Mouse (Mus musculus) liver, embryonic 15.5 days (tissue): ENCODE measurements around the gene Lpcat2. TPM values are rescaled to one million over a fixed set of nuclear protein-coding genes. Genes with fewer than 3 reads are reported as not detected.

ENCODE experiments used
- ATAC-seq: fragments of 200-750 bp; cut with Nextera tagmentation; 2 replicates; pipeline ENCODE4 v1.8.0; 2017; ENCODE audit warnings: moderate number of reproducible peaks, mild to moderate bottlenecking, moderate library complexity; ENCODE audit not compliant: insufficient read depth
- H3K27ac ChIP-seq: fragments of 300-500 bp; sonication (generic); replicated peaks from 2 replicates; pipeline ENCODE4 v1.5.1; 2015; ENCODE audit warnings: mild to moderate bottlenecking, inconsistent platforms
- H3K27me3 ChIP-seq: fragments of 300-500 bp; sonication (generic); 2 replicates; pipeline ENCODE4 v1.6.1; 2015; ENCODE audit warnings: mild to moderate bottlenecking, inconsistent platforms
- H3K36me3 ChIP-seq: fragments of 300-500 bp; sonication (generic); replicated peaks from 2 replicates; pipeline ENCODE4 v1.6.1; 2015; ENCODE audit warnings: moderate library complexity, mild to moderate bottlenecking, inconsistent platforms
- H3K4me1 ChIP-seq: fragments of 300-500 bp; sonication (generic); replicated peaks from 2 replicates; pipeline ENCODE4 v1.6.1; 2015; ENCODE audit warnings: inconsistent platforms
- H3K4me2 ChIP-seq: fragments of 300-500 bp; sonication (generic); 2 replicates; pipeline ENCODE4 v1.6.1; 2015; ENCODE audit warnings: moderate library complexity, mild to moderate bottlenecking, inconsistent platforms
- H3K4me3 ChIP-seq: fragments of 300-500 bp; sonication (generic); replicated peaks from 2 replicates; pipeline ENCODE4 v1.5.1; 2015; ENCODE audit warnings: mild to moderate bottlenecking, inconsistent platforms
- H3K9ac ChIP-seq: fragments of 300-500 bp; sonication (generic); 2 replicates; pipeline ENCODE4 v1.6.1; 2015; ENCODE audit warnings: moderate library complexity, mild to moderate bottlenecking, inconsistent platforms
- H3K9me3 ChIP-seq: fragments of 300-500 bp; sonication (generic); replicated peaks from 2 replicates; pipeline ENCODE4 v1.6.1; 2016; ENCODE audit warnings: inconsistent platforms
- WGBS: fragments of 180-500 bp; shearing (Covaris S2); methylation state at CpG from one replicate; pipeline ENCODE4 v1.1.7; 2015; ENCODE audit warnings: mixed read lengths; ENCODE audit not compliant: insufficient replicate concordance; 5-methylcytosine and 5-hydroxymethylcytosine counted together
- polyA plus RNA-seq: library from polyadenylated mRNA; unstranded; fragments of >200 nt; fragmentation: Nextera tagmentation; extraction: Ambion mirVana; gene quantifications from 2 replicates; pipeline ENCODE4 v1.2.1, GENCODE M21; 2015

The Lpcat2 gene
- polyA plus RNA-seq, 1 experiment from 2014 or later, result 4.5 TPM

GRCm38 (mm10) chr8:92916082-92916481, 60.9 kb downstream of the Lpcat2 start:
- no peak for ATAC-seq
- no peaks in the 10 kb centered on the region for H3K4me1 ChIP-seq
- H3K4me2 ChIP-seq, result no peak overlapping the region
- no peaks in the 10 kb centered on the region for H3K27me3 ChIP-seq
- H3K4me3 ChIP-seq, result no peak overlapping the region
- H3K9me3 ChIP-seq, result no peaks in the 10 kb centered on the region
- 51% methylated on average over 3 of the region's 3 CpGs for WGBS
- no peaks in the 10 kb centered on the region for H3K36me3 ChIP-seq
- H3K9ac ChIP-seq, result no peak overlapping the region
- no peak overlapping the region for H3K27ac ChIP-seq

- ATAC-seq, result no peak
- Histone ChIP-seq H3K36me3 (no peaks in the 10 kb centered on the region), H3K4me1 (no peaks in the 10 kb centered on the region), H3K9me3 (no peaks in the 10 kb centered on the region), H3K9ac (no peak overlapping the region), H3K4me3 (no peak overlapping the region), H3K4me2 (no peak overlapping the region), H3K27ac (no peak overlapping the region), H3K27me3 (no peaks in the 10 kb centered on the region)
- WGBS, result 71% methylated on average over 3 of the region's 3 CpGs
These were observed 66.6 kb downstream of the Lpcat2 start for GRCm38 (mm10) chr8:92921768-92922167.

- no peak overlapping the region for H3K9ac ChIP-seq
- H3K36me3 ChIP-seq, result no peaks in the 10 kb centered on the region
- H3K4me1 ChIP-seq, result no peaks in the 10 kb centered on the region
- H3K9me3 ChIP-seq, result no peaks in the 10 kb centered on the region
- no peak for ATAC-seq
- no peak overlapping the region for H3K4me2 ChIP-seq
- no peaks in the 10 kb centered on the region for H3K27me3 ChIP-seq
- WGBS, result 52% methylated on average over 4 of the region's 4 CpGs
- H3K27ac ChIP-seq, result no peak overlapping the region
- no peak overlapping the region for H3K4me3 ChIP-seq
These were observed 73.8 kb downstream of the Lpcat2 start for GRCm38 (mm10) chr8:92928986-92929385.

GRCm38 (mm10) chr8:92938056-92938455, 82.9 kb downstream of the Lpcat2 start:
- Histone ChIP-seq H3K4me2 (no peak overlapping the region), H3K9me3 (no peaks in the 10 kb centered on the region), H3K4me1 (no peaks in the 10 kb centered on the region), H3K27me3 (no peaks in the 10 kb centered on the region), H3K27ac (no peak overlapping the region), H3K4me3 (no peak overlapping the region), H3K36me3 (no peaks in the 10 kb centered on the region), H3K9ac (no peak overlapping the region)
- 49% methylated on average over 4 of the region's 4 CpGs for WGBS
- no peak for ATAC-seq

GRCm38 (mm10) chr8:92949071-92949470, 93.9 kb downstream of the Lpcat2 start:
- Histone ChIP-seq H3K27me3 (no peaks in the 10 kb centered on the region), H3K9me3 (no peaks in the 10 kb centered on the region), H3K36me3 (no peaks in the 10 kb centered on the region), H3K27ac (no peak overlapping the region), H3K4me2 (no peak overlapping the region), H3K4me1 (no peaks in the 10 kb centered on the region), H3K9ac (no peak overlapping the region), H3K4me3 (no peak overlapping the region)
- WGBS, result 16% methylated on average over 4 of the region's 4 CpGs
- no peak for ATAC-seq

GRCm38 (mm10) chr8:92950639-92951371, 95.7 kb downstream of the Lpcat2 start:
- Histone ChIP-seq H3K36me3 (no peaks in the 10 kb centered on the region), H3K27me3 (no peaks in the 10 kb centered on the region), H3K9me3 (no peaks in the 10 kb centered on the region), H3K27ac (no peak overlapping the region), H3K9ac (no peak overlapping the region), H3K4me1 (no peaks in the 10 kb centered on the region), H3K4me3 (no peak overlapping the region), H3K4me2 (no peak overlapping the region)
- no peak for ATAC-seq
- WGBS, result 62% methylated on average over 12 of the region's 12 CpGs

- 60% methylated on average over 5 of the region's 5 CpGs for WGBS
- Histone ChIP-seq H3K9me3 (no peaks in the 10 kb centered on the region), H3K4me3 (no peak overlapping the region), H3K36me3 (no peaks in the 10 kb centered on the region), H3K4me2 (no peak overlapping the region), H3K27ac (no peak overlapping the region), H3K9ac (no peak overlapping the region), H3K4me1 (no peaks in the 10 kb centered on the region), H3K27me3 (no peaks in the 10 kb centered on the region; the same call in 1 of the 2 replicates)
- no peak for ATAC-seq
These were observed 98.9 kb downstream of the Lpcat2 start for GRCm38 (mm10) chr8:92954044-92954443.

GRCm38 (mm10) chr8:92959779-92960178, 104.6 kb downstream of the Lpcat2 start, which contains the start of gene Slc6a2:
Slc6a2 (plus strand) TSS chr8:92960079.
- peaks cover 47% of the 10 kb centered on the region for H3K27me3 ChIP-seq
- no peak within 1 kb of the TSS for H3K4me3 ChIP-seq
- no peak for ATAC-seq
- H3K9me3 ChIP-seq, result no peaks in the 10 kb centered on the region
- no peak within 1 kb of the TSS for H3K4me2 ChIP-seq
- 36% methylated on average over 10 of the region's 10 CpGs for WGBS
- no peaks in the 10 kb centered on the region for H3K4me1 ChIP-seq
- H3K9ac ChIP-seq, result no peak within 1 kb of the TSS
- H3K27ac ChIP-seq, result no peak within 1 kb of the TSS
- H3K36me3 ChIP-seq, result no peaks in the 10 kb centered on the region

- H3K4me1 ChIP-seq, result no peaks in the 10 kb centered on the region
- 3% methylated on average over 42 of the region's 42 CpGs for WGBS
- H3K27me3 ChIP-seq, result peaks cover 47% of the 10 kb centered on the region
- H3K4me2 ChIP-seq, result no peak overlapping the region
- H3K9ac ChIP-seq, result no peak overlapping the region
- no peaks in the 10 kb centered on the region for H3K9me3 ChIP-seq
- no peak overlapping the region for H3K27ac ChIP-seq
- H3K4me3 ChIP-seq, result no peak overlapping the region
- H3K36me3 ChIP-seq, result no peaks in the 10 kb centered on the region
- ATAC-seq, result no peak
These were observed 105.3 kb downstream of the Lpcat2 start for GRCm38 (mm10) chr8:92960451-92960911.

- Histone ChIP-seq H3K27me3 (peaks cover 47% of the 10 kb centered on the region), H3K27ac (no peak overlapping the region), H3K4me2 (no peak overlapping the region), H3K36me3 (no peaks in the 10 kb centered on the region), H3K4me1 (no peaks in the 10 kb centered on the region), H3K4me3 (no peak overlapping the region), H3K9ac (no peak overlapping the region), H3K9me3 (no peaks in the 10 kb centered on the region)
- no peak for ATAC-seq
- 2% methylated on average over 25 of the region's 25 CpGs for WGBS
These were observed 105.9 kb downstream of the Lpcat2 start for GRCm38 (mm10) chr8:92961088-92961487.

GRCm38 (mm10) chr8:92964556-92964955, 109.4 kb downstream of the Lpcat2 start:
- WGBS, result 46% methylated on average over 2 of the region's 2 CpGs
- Histone ChIP-seq H3K36me3 (no peaks in the 10 kb centered on the region), H3K4me3 (no peak overlapping the region), H3K27ac (no peak overlapping the region), H3K4me2 (no peak overlapping the region), H3K9me3 (no peaks in the 10 kb centered on the region), H3K27me3 (peaks cover 43% of the 10 kb centered on the region), H3K4me1 (no peaks in the 10 kb centered on the region), H3K9ac (no peak overlapping the region)
- ATAC-seq, result no peak
